Mouse (Mus musculus): ENCODE results near the gene Lpin3.

Lpin3 gene

GRCm38 (mm10) chr2:160880453-160881195 lies at the start of gene Lpin3:
Gene Lpin3, plus strand, starts transcription at chr2:160880670.
- no peak for DNase-seq (ENCODE audit: low read depth, low spot score)

- DNase-seq (ENCODE audit: low read depth, low spot score), result no peak
These were observed 39.6 kb upstream of the Lpin3 start for GRCm38 (mm10) chr2:160840838-160841237.

- DNase-seq (ENCODE audit: low read depth, low spot score), result no peak
These were observed 32.8 kb upstream of the Lpin3 start for GRCm38 (mm10) chr2:160847664-160848063.

GRCm38 (mm10) chr2:160848186-160848585 lies 32.3 kb upstream of the Lpin3 start:
- DNase-seq (ENCODE audit: low read depth, low spot score), result no peak

- no peak for DNase-seq (ENCODE audit: low read depth, low spot score)
These were observed 30.7 kb upstream of the Lpin3 start for GRCm38 (mm10) chr2:160849617-160850240.

- DNase-seq (ENCODE audit: low read depth, low spot score), result no peak
These were observed 30.1 kb upstream of the Lpin3 start for GRCm38 (mm10) chr2:160850360-160850759.

- no peak for DNase-seq (ENCODE audit: low read depth, low spot score)
These were observed 25.8 kb upstream of the Lpin3 start for GRCm38 (mm10) chr2:160854687-160855086.

GRCm38 (mm10) chr2:160856359-160857102 lies 23.9 kb upstream of the Lpin3 start:
- peak; percentile 52 for DNase-seq (ENCODE audit: low read depth, low spot score)

GRCm38 (mm10) chr2:160860363-160860762 lies 20.1 kb upstream of the Lpin3 start:
- DNase-seq (ENCODE audit: low read depth, low spot score), result no peak

GRCm38 (mm10) chr2:160864112-160864511 lies 16.4 kb upstream of the Lpin3 start:
- no peak for DNase-seq (ENCODE audit: low read depth, low spot score)

- DNase-seq (ENCODE audit: low read depth, low spot score), result no peak
These were observed 15.2 kb upstream of the Lpin3 start for GRCm38 (mm10) chr2:160865266-160865665.

- no peak for DNase-seq (ENCODE audit: low read depth, low spot score)
These were observed 11.0 kb upstream of the Lpin3 start for GRCm38 (mm10) chr2:160869446-160869845.

- DNase-seq (ENCODE audit: low read depth, low spot score), result no peak
These were observed 9.2 kb upstream of the Lpin3 start for GRCm38 (mm10) chr2:160871310-160871709.

GRCm38 (mm10) chr2:160872395-160872794 lies 8.1 kb upstream of the Lpin3 start:
- peak; percentile 58 for DNase-seq (ENCODE audit: low read depth, low spot score)

GRCm38 (mm10) chr2:160872890-160873382 lies 7.5 kb upstream of the Lpin3 start, which contains the start of gene Zhx3:
Gene Zhx3, minus strand, starts transcription at chr2:160872998.
- DNase-seq (ENCODE audit: low read depth, low spot score), result peak; percentile 88

GRCm38 (mm10) chr2:160874231-160874877 lies 6.1 kb upstream of the Lpin3 start:
- no peak for DNase-seq (ENCODE audit: low read depth, low spot score)

- peak; percentile 83 for DNase-seq (ENCODE audit: low read depth, low spot score)
These were observed 4.4 kb upstream of the Lpin3 start for GRCm38 (mm10) chr2:160876115-160876514.

GRCm38 (mm10) chr2:160881462-160882101 lies 1.1 kb downstream of the Lpin3 start:
- DNase-seq (ENCODE audit: low read depth, low spot score), result no peak

- DNase-seq (ENCODE audit: low read depth, low spot score), result no peak
These were observed 2.0 kb downstream of the Lpin3 start for GRCm38 (mm10) chr2:160882436-160882835.

- DNase-seq (ENCODE audit: low read depth, low spot score), result no peak
These were observed 3.4 kb downstream of the Lpin3 start for GRCm38 (mm10) chr2:160883912-160884311.

- peak; percentile 68 for DNase-seq (ENCODE audit: low read depth, low spot score)
These were observed 4.4 kb downstream of the Lpin3 start for GRCm38 (mm10) chr2:160884830-160885229.

All from R1 (cell line).